Mouse (Mus musculus) neural tube, embryonic 10.5 days (tissue): ENCODE results near the gene Kansl2.
A peak's percentile ranks its signal among the peaks of the same experiment; 100 is the strongest.

Experiments used
- DNase-seq: peaks from one replicate; pipeline ENCODE4 v3.0.0-alpha.2; 2017; ENCODE audit warnings: low spot score; ENCODE audit errors: extremely low spot score

The Kansl2 gene

DNA sequence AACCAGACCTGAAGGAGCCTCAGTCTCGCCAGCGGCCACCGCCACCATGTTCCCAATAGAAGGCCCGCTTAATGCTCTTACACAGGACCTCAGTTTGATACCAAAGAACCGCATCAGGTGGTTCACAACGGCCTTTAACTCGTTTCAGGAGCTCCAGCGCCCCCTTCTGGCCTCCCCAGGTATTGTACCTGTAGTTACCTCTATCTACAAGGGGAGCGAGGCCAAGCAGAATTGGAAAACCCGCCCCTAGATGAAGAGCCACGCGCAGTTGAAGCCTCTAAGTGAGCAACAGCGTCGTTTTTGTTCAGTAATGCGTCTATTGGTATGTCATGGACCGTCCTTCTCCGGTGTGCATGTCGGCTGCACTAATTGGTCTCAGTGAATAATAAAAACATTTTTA lies 29.6 kb downstream of the Kansl2 start:
- DNase-seq: peak; percentile 86

DNA sequence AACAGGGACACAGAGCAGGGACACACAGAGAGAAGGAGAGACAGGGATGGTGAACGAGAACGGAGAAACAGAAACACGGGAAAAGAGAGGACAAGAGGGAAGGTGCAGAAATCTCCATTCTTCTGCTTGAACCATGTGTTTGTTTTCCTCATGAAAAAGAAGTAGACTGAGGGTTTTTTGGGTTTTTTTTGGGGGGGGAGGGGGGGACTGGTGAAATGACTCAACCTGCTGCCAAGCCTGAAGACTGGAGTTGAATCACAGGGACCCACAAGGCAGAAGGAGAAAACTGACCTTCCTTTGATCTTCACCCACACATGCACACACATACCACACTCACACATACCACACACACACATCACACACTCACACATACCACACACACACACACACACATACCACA lies 30.7 kb downstream of the Kansl2 start:
- DNase-seq: no peak

DNA sequence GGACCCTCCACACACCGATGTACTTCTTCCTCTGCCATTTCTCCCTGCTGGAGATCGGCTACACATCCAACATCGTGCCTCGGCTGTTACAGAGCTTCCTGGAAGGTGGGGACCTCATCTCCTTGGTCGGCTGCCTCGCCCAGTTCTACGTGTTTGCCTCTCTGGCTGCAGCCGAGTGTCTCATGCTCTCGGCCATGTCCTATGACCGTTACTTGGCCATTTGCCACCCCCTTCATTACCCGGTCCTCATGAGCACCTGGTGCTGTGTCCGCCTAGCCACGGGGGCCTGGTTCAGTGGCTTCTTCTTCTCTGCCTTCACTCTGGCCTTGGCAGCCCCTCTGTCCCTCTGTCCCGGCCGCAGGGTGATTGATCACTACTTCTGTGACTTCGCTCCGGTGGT lies 36.4 kb downstream of the Kansl2 start:
- no peak for DNase-seq

DNA sequence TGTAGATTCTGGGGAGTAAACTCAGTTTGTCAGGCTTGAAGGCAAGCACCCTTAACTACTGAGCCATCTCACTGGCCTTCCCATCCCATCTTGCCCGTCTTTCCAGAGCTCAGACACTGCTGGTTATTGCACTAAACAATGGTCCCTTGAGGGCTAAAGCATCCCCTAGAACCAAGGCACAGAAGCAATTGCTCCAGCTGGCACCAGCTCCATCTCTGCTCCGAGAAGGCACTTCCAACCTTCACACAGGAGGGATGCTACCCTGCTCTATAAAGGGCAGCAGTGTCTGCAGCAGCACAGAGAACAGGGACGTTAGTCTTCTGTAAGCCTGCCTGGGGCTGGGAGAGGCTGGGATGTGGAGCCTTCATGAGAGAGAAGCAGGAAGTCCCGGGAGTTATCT lies 42.0 kb downstream of the Kansl2 start, which contains the start of gene Olfr279:
Gene Olfr279 (plus strand): TSS at position 301 of the 400 bp plus-strand sequence.
- no peak for DNase-seq

DNA sequence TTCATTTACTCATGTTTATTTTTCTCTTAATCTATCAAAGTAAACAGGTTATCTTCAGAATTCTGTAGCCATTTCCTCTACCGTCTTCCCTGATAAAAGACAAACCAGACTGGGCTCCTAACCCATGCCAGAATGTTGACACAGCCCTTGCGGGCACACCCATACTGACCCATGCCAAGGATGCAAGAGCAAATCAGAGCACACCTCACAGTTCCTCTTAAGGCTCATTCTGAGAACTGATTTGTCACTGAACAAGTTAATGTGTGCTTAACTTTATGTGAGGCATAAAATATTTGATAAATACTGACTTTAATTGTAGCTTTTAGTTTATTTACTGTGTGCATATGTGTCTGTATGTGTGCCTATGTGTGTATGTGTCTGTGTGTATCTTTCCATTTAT lies 42.7 kb downstream of the Kansl2 start:
- DNase-seq: no peak

DNA sequence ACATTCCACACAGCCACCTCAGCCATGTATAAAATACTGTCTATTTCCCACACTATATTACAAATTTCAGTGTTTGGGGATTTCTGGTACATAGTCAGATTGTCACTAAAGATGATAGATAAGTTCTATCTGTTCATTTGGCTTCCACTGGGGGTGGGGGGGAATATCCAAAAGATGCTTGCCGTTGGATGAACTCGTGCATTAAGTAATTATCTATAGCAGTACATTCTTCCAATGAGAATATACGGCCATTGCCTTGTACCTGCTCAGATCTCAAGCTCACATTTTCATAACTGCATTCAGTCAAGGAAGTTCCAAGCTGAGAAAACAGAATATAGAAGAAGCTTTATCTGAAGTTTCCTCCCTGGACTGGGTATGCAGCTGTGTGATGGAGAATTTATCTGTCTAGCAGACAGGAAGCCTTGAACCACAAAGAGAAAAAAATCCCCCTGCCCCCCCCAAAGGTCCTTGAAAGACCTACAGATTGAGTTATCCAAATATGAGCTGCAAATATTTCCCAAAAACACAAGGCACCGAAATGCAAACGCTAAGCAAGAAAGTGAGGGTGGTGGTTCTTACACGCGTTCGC lies 47.5 kb downstream of the Kansl2 start:
- DNase-seq: no peak

DNA sequence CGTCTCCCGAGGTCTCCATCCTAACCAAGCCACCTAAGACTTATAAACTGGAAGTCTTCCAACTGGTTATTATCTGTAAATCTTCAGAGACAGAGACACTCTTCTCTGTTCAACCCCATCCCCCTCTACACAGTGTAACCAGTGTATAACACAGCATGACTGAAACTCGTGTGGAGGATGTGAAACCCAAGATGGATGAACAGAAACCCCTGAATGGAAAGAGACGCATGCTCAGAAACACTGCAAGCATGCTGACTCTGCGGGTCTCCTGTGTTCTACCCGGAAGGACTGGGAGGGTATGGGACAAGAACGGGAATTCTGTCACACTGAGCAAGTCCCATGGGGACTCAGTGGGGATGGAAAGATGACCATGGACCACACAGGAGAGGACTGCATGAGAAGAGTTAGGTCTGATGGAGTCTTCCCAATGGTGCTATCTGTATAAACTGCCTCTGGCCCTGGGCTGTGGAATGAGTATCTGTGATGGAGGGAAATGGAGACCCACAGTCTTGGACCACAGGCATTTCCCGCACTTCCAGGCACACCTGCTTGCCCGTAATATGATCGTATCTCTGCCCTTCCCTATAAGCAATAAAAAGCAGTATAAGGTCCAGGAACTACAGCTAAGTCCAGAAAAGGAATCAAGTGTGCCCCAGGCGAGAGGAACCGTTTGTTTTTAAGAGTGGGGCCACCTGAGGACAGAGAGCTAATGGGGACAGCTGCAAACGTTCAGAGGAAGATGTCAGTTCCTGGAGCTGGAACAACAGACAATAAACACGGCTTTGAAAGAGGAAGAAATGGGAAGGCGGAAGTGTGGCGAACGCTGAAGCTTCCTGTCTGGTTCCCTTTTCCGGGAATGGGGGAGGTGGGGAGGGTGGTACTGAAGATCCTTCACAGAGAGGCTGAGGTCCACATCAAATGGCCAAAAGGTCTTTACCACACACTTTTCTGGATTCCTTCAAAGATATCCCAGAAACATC lies 49.9 kb downstream of the Kansl2 start:
- DNase-seq: no peak

DNA sequence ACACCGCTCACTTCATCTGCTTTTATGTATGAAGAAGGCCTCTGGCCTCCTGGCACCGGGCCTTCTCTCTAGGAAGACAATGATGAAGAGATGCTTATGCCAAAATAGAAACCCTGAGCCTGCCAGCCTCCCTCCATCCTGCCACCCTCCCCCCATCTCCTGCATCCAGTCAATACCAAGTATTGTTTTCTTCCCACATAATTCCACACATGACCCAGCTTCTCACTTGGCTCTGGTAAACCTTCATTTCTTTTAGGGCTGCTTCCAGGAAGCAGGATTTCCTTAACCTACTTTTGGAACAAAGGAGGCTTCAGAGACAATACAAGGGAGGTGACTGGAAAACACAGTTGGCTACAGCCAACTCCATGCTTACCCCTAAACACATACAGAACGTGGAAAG lies 51.4 kb downstream of the Kansl2 start, which contains the start of gene Lalba:
Gene Lalba (minus strand): TSS at position 21 of the 400 bp plus-strand sequence.
- no peak for DNase-seq

DNA sequence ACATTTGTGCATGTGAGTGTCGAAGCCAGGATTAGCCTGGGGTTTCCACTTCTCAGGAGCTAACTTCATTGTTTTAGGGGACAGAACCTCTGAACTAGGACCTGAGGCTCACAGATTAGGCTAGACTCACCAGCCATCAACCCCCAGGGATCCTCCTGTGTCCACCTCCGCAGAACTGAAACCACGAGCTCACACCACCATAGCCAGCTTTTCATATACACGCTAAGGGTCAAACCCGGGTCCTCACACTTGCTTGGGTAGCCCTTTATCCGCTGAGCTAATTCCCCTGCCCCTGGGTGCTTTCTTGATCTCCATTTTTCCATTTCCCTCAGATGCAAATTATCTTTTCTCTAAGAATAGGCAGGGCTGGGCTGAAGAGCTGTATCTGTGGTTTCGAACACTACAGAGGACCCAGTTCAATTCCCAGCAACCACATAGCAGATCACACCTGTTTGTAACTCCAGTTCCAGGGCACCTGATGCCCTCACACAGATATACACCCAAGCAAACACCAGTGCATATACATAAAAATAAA lies 54.4 kb downstream of the Kansl2 start:
- DNase-seq: no peak

DNA sequence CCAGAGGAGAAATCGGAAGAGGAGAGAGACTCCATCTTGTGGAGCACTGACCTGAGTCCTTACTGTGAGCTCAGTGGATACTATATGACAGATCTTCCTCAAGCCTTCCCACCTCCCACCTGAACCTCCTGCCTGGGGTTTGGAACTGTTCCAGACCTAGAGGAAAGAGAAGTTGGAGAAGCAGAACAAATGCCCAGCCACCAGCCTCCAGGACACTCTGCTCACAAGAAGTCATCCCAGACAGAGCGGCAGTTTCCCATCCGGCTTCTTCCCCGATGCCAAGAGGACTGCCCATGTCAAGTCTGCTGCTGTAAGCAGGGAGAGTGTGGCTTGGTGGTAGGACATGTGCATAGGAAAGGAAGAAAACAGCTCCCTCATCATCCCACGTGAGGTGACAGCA lies 57.8 kb downstream of the Kansl2 start:
- DNase-seq: no peak

DNA sequence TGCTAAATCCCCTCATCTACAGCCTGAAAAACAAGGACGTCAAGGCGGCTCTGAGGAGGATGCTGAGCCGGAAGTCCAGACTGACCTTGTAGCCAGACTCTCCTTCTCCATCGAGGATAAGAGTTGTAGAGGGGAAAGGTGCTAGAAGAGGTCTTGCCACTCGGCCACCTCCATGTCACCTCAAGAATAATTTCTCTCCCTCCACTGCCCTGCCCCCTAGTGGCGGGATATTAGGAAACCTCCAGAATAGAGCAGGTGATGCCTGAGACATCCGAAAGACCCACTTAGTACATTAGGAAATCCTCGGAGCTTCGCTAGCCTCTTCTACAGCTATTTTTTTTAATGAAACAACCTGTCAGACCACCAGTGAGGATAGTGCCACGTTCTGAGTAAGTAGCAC lies 58.7 kb downstream of the Kansl2 start:
- peak; percentile 28 for DNase-seq

DNA sequence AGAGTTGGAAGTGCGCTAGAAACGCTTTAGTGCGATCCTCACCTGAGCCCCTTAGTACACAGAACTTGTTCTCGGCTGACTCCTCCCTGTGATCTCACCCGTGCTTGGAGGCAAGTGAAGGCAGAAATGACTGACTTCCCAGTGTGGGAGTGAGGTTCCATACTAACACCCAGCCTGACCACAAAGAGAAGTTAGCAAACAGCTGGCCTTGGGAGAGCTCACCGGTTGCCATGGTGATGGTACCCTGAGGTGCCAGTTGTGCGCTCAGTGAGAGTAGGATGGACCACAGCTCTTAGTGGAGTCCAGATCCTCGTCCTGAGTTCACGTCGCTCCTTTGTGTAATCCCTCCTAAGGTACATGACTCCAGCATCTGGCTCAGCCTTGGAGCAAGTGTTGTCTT lies 59.1 kb downstream of the Kansl2 start:
- no peak for DNase-seq

DNA sequence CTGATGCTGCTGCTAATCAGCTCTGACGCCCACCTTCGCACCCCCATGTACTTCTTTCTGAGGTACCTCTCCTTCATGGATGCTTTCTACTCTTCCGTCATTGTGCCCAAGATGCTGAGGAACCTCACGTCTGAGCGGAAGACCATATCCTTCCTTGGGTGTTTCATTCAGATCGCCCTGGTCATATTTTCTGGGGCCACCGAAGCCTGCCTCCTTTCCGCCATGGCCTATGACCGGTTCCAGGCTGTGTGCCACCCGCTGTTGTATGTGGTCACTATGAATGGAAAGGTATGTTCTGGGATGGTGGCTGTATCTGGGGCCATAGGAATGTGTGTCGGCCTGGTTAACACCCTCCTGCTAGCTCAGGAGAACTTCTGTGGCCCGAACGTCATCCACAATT lies 62.5 kb downstream of the Kansl2 start:
- DNase-seq: no peak

DNA sequence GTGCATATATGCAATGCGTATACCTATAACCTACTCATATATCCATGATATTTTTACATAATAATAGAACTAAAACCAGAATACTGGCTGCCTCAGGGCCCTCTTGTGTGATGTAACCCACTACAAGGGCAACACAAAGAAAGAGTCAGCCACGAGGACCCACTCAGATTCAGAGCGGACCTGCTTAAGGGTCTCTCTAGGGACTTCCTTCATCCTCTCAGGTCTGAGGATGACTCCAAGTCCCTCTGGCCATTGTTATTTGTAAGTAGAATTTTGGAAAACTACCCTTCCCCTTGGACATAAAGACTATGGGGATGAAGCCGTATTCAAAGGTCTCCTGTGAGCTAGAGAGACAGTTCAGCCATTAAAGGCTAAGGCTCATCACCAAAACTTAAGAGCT lies 64.5 kb downstream of the Kansl2 start, which contains the start of gene OR5BS1P:
Gene OR5BS1P (plus strand): TSS at position 301 of the 400 bp plus-strand sequence.
- DNase-seq: no peak
